Mouse (Mus musculus): Measurements from ENCODE around the gene Ten1.

Ten1 gene

DNA sequence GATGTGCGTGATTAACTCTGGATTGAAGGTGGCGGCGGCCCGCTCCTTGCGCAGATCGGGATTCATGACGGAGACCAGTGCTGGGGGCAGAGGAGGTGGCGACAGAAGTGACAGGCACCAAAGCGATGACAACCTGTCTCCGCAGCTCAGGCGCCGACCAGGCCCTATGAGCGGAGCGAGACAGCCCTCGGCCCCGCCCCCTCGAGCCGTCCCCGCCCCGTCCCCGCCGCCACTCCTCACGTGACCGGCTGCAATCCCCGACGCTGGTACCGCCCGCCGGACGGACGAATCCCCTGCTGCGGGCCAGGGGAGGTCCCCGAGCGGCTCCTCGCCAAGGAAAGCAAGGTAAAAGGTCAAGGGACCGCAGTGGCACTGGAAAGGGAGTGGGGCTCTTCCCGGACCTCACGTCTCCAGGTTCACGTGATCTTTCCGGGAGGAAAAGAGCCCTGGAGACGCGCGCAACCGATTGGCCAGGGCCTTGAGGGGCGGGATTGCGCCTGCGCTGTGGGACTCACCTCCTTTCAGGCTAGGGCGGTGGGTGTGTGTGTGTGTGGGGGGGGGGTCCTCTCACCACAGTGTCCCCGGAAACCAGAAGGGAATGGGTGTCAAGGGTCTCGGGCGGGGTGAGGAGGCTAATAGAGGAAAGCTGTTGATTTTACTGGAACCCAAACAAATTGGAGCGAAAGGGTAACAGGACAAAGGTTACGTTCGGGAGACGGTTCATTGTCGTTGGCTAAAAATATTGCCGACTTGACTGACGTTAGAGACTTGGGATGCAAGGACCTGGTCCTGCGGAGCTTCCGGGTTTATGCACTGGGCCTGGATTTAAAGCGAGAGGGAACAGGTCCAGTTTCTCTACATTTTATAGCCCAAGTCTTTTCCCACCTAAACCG, at the start of gene Ten1, which contains the start of gene Acox1:
Ten1 (plus strand) TSS at position 217 of the 893 bp plus-strand sequence.
Acox1 (minus strand) TSS at position 407 of the 893 bp plus-strand sequence.
- DNase-seq (ENCODE audit: low read depth, low spot score): peak; percentile 97

DNA sequence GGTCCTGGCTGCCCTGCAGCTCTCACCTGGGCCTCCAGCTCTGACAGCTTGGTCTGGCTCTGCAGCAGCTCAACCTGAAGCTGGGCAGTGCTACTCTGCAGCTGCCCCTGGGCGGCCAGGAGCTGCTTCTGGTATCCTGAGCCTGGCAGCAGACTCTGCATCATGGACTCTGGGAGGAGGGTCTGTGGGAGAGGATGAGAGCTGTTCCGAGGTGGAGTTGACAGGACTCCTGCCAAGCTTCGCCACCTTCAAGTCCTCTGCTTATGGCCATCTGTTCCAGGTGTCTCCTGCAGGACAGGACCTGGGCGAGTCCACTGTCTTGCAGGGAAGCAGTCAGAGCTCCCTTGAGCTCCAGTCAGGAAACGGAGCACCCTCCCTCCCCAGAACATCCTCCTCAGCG, 49.3 kb upstream of the Ten1 start:
- DNase-seq (ENCODE audit: low read depth, low spot score): no peak

DNA sequence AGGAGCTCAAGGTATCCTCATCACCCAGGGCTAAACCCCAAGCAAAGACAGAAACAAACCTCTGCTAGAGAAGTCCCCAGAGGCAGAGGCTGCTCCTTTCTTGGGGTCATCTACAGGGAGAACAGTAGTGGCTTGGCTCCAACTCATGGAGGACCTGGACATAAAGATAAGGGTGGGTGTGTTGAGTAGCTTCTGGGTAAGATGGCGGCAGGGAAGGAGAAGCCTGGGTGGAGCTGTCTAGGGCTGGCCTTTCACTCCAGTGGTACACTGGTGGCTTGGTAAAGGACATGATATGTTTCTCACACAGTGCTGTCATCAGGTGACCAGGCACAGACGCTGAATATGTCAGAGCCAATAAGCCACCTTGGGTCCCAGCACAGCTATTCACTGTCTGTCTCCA, 47.7 kb upstream of the Ten1 start:
- no peak for DNase-seq (ENCODE audit: low read depth, low spot score)

DNA sequence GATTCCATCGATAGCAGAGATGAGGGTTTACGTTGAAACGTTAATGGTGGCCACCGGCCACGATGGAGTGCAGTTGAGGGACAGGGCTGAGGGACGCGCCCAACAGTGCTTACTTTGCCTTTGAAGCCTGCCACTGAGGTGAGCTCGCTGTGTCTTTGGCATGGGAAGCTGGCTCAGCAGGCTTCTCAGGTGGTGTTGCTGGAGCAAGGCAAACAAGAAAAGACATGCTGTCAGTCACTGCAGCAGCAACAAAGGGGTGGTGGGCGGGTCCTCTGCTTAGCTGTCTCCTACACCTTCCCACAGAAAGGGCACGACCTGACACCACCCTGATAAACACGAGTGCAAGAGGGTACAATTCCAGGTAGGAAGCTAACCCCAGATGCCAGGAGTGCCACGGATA, 37.3 kb upstream of the Ten1 start:
- DNase-seq (ENCODE audit: low read depth, low spot score): no peak

DNA sequence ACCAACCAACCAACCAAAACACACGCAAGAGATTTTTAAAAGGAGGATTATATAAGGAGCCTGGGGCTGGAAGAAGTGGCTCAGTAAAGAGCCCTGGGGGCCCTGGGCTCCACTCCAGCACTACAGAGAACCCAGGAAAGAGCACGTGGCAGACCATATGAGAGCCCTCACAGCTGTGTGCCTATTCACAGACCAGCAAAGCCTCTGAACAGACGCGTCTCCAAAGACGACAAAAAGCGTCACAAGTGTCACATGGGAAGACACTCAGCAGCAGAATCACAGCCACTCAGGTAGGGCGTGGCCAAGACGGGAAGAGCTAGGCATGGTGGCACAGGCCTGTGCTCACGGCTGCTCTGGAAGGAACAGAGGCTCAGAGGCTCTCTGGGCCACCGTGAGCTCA, 36.5 kb upstream of the Ten1 start:
- no peak for DNase-seq (ENCODE audit: low read depth, low spot score)

DNA sequence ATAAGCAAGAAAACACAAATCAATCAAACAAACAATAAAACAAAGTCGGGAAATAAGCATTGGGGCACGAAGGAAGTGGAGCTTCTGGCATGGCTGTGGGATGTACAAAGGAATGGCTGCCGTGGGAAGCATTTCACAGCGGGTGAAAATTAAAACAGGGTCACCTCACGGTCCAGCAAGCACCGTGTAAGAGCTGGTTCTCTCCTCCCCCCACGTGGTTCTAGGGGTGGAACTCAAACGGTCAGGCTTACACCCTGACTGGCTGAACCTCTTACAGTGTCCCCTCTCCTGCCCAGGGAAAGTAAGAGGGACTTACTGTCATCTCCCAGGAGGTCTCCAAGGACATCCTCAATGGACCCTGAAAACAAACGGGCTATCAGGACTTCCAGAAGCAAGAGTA, 35.7 kb upstream of the Ten1 start:
- no peak for DNase-seq (ENCODE audit: low read depth, low spot score)

DNA sequence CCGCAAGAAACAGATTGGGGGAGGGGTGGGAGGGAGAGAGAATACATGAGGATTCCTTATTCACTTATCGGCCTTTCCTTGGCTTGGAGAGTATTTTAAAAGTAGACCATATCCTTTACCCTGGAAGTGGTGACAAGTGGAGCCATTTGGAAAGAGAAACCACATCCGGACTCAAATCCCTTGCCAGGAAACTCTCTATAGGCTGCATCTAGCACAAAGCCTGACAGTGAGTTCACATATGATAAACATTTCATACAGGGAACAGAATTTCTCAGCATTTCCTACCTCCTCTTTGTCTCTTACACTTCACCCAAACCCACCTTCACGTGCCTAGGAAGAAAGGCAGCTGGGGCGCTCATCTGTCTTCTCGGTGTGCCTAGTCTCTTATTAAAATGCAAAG, 31.4 kb upstream of the Ten1 start:
- DNase-seq (ENCODE audit: low read depth, low spot score): peak; percentile 3

DNA sequence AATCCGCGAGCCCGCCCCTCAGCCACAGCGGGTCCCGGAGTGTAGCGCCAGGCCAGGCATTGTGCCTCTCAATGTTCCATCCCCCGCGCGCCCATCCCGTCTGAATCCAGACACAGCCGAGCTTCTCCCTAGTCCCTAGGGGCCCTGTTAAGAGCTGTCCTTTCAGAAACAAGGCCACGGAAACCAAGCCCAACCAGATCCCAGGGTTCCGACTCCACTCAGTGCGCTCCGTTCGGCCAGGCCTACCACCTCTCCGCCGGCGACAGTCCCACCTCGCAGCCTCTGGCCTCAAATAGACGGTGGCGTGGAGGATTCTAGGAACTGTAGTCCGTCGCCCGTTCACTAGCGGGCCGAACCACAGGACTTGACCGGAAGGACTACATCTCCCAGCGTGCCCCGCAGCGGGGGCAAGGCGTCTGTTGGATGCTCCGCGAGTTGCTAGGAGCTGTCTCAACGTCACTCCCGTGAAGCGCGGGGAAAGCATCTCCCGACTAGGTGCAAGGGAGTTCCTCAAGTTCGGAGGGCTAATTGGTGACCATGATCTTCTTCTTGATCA, 30.7 kb upstream of the Ten1 start, which contains the start of gene Fbf1:
Fbf1 (minus strand) TSS at position 283 of the 556 bp plus-strand sequence.
- peak; percentile 96 for DNase-seq (ENCODE audit: low read depth, low spot score)

DNA sequence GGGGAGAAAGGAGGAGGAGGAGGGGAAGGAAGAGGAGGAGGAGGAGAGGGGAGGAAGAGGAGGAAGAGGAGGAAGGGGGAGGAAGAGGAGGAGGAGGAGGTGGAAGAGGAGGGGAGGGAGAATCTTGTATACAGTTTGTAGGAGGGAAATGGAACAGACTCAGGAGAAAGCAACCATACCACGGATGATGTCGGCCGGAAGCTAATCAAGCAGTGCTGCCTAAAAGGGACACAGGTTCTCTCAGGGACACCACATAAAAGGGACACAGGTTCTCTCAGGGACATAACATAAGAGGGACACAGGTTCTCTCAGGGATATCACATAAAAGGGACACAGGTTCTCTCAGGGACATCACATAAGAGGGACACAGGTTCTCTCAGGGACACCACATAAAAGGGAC, 29.4 kb upstream of the Ten1 start:
- DNase-seq (ENCODE audit: low read depth, low spot score): no peak

DNA sequence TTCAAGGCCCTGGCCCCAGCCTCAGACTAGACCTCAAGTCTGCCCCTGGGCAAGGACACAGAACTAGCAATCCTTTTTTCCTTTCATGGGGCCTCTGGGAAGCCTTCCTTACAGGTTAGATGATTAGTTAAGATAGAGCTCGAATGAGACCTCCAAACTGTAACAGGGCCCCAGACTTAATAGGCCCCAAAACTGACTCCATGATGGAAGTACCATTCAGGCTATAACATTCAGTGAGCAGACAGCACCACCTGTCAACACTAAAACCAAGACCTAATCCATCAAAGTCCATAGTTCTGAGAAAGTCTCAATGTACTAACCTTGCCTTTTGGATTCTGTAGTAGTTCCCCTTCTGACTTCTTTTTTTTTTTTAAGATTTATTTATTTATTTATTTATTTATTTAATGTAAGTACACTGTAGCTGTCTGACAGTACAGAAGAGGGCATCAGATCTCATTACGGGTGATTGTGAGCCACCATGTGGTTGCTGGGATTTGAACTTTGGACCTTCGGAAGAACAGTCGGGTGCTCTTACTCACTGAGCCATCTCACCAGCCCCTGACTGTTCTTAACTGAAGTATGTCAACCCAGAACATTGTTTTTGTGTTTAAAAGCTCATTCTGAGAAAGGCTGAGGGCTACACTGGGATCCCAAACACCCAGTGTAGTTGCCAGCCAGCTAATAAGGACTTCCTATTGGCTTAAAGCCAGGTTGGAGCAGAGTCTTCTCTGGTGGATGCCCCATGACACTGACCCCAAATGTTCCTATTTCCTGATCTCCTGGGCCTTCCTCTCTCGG, 28.5 kb upstream of the Ten1 start:
- DNase-seq (ENCODE audit: low read depth, low spot score): no peak

DNA sequence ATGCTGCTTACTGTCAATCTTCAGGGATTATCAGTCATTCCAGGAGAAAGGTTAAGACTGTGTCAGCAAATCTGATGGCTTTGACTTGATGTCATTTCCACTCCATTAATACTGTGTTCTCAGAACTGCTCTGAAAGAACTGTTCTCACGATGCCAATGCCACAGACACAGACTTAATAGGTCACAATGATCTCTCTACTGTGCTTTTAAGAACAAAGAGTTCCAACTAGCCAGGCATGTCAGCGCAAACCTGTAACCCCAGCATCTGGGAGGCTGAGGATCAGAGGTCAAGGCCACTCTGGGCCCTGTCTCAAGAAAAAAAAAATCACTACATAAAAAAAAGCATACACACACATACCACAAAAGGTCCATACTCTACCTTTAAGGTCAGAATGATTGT, 26.7 kb upstream of the Ten1 start:
- DNase-seq (ENCODE audit: low read depth, low spot score): no peak

DNA sequence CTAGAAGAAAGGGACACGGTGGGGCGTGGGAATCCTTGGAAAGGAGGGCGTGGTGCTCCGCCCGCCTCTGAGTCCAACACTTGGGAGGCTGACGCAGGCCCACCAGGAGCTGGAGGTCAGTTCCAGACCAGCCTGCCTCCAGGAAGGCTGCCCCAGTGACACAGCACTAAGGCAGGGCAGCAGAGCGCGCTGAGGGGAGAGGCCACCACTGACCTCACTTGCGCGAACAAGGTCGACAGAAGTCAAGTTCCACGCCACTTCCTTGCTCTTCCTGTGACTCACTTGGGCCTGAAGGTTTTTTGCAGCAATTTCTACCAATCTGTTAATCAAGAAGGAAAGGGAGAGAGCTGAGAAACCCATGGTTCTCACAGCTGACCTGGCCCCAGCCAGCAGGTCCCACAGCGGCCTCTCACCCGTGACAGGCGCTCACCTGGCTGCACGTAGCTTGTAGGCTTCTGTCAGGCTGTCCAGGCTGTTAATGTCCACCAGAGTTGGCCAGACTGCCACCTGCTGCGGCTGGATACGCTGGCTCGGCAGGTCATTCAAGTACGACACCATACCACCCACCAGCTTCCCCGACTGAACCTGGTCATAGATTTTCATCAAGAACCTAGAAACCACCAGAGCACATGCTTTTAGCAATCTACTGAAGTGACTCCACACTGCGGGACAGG, 23.7 kb upstream of the Ten1 start:
- DNase-seq (ENCODE audit: low read depth, low spot score): no peak

DNA sequence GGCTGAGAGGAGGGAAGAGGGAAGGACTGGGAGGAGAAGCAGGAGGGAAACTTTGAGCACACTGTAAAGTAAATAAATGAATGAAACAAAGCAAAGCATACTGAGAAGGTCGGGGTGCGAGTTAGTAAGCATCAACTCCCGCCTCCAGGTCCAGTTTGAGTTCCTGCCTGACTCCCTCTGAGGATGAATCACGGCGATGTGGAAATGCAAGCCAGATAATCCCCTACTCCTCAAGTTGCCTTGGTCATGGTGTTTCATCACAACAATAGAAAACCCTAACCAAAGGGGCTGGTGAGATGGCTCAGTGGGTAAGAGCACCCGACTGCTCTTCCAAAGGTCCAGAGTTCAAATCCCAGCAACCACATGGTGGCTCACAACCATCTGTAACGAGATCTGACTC, 22.6 kb upstream of the Ten1 start:
- no peak for DNase-seq (ENCODE audit: low read depth, low spot score)

DNA sequence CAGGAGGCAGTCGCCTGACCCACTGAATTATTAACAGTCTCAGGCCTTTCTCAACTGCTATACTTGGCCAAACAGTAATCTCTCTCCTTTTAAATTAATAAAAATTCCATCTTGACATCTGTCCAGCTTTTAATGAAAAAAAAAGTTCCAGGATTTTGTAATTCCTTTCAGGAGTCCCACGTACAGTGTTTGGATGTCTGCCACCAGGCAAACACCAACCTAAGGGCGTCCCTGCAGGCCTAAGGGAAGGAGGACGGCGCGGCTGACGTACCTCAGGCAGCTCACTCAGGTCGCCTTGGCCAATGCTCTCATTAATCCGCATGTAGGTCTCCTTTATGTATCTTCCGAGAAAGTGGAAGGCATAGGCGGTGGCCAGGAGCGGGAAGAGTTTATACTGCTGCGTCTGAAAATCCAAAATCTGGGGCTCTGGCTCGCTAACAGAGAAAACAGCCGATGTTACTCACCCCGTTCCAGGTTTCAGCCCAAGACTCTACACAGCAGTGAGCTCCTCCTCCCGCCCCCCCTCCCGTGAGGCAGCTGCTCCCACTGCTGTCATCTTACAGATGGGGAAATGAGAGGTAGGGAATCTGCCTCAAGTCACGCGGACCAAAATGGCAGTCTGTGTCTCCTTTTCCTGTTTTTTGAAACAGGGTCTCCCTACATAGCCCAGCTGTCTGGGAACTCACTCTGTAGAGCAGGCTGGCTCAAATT, 20.1 kb upstream of the Ten1 start:
- no peak for DNase-seq (ENCODE audit: low read depth, low spot score)

DNA sequence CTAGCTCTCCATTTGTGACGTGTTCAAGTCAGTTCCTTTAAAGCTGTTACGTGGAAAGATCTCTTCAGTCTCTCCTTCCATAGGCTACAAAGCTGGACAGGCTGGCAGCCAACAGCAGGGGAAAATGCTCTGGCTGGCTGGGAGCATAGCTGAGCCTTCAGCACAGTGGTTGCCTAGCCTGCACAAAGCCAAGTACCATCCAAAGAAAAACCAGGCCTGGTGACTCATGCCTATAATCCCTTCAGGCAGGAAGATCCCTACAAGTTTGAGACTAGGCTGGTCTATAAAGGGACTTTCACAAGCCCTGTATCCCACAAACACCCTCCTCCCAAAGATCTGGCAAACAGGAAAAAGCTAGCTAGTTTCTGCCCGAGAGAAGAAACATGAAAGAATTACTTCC, 12.8 kb upstream of the Ten1 start:
- DNase-seq (ENCODE audit: low read depth, low spot score): no peak

DNA sequence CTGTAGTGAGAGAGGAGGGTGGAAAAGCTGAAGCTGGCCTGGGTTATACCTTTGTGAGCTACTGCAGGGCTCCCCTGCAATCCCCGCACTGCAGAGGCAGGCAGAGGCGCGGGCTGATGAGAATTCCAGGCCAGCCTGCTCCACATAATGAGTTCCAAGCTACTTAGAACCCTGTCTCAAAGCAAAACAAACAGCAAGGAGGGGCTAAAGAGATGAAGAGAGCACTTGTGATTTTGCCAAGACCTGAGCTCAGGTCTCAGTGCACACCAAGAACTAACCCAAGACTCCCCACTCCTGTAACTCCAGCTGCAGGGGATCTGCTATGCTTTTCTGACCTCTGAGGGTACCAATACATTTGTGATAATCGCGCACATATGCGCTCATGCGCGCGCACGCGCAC, 12.3 kb upstream of the Ten1 start:
- no peak for DNase-seq (ENCODE audit: low read depth, low spot score)

DNA sequence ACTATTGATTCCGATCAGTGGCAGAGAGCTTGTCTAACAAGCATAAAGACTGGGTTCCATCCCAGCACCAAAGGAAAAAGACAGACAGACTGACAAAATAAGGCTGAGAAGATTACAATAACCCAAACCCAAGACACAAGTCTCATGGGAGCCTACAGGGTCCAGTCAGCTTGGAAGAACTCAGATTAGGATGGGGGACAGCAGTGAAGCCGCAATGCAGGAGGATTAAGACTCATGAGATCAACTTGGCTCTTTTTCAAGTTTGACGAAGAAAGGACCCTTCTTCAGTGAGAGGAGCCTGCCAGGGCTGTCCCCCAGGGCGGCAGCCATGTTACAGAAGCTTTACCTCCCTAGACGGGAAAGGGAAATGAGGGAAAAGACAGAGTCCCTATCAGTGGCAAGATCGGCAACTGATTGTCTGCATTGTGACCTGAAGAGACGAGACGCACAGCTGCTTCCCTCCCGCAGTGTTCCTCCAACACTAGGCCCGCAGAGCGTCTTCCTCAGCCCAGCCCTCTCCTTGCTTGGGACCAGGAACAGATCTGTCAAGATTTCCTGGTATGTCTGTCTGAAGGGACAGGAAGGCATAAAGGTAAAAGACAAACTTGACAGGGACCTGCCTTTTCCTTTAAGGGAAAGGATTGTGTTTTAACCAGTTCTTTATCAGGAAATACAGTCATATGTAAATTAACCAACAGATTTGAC, 11.3 kb upstream of the Ten1 start:
- DNase-seq (ENCODE audit: low read depth, low spot score): no peak

DNA sequence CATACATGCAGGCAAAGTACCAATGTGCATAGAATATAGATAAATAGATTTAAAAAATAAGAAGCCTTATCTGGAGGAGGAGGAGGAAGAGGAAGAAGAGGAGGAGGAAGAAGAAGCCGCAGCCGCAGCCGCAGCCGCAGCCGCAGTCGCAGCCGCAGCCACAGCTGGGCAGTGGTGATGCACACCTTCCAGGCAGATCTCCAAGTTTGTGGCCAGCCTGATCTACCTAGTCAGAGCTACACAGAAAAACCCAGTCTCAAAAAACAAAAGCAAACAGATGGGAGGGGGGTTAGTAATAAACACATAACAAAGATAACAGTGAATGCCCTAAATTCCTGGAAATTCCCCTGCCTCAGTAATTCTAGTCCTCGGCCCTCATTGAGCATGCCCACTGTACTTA, 4.0 kb upstream of the Ten1 start:
- DNase-seq (ENCODE audit: low read depth, low spot score): no peak

DNA sequence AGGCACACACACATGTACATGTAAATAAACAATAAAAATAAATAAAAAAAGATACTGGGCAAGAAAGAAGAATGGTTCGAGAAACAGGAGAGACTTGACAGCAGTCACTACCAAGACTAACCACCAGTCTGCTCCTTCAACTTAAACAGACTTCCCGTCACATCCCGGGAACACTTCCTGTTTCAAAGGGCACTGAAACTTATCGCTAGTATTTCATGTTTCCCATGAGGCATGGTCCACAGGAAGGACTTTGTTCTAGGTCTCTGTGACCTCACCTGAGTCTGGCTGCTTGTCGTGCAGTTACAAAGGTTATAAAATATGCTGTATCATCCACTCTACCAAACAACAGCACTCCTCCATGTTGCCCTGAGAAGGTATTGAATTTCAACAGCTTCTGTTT, 3.4 kb upstream of the Ten1 start:
- no peak for DNase-seq (ENCODE audit: low read depth, low spot score)

DNA sequence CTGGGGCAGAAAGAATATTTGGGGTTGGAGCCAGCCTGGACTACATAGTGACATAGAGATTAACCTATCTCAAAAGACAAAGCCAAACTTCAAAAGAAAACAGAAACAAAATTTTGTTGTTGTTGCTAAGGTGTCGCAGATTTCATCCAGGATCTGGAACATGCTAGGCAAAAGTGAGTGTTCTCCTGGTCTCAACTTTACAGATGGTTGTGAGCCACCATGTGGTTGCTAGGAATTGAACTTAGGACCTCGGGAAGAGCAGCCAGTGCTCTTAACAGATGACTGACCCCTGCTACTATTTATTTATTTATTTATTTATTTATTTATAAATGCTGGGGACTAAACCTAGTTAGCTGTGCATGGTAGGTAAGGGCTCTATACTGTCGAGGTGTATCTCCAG, 2.3 kb upstream of the Ten1 start:
- DNase-seq (ENCODE audit: low read depth, low spot score): no peak

Measured in A20 (cell line).